Mouse (Mus musculus) midbrain, embryonic 16.5 days (tissue): ENCODE measurements around the gene Man2c1. TPM values are rescaled to one million over a fixed set of nuclear protein-coding genes. Genes with fewer than 3 reads are reported as not detected.
A peak's percentile ranks its signal among the peaks of the same experiment; 100 is the strongest.

Experiments used
- ATAC-seq: fragments of 200-750 bp; cut with Nextera tagmentation; 2 replicates; pipeline ENCODE4 v1.8.0; 2017; ENCODE audit warnings: moderate TSS enrichment
- H3K27ac ChIP-seq: fragments of 300-500 bp; sonication (generic); 2 replicates; pipeline ENCODE4 v1.5.1; 2014; ENCODE audit warnings: mild to moderate bottlenecking, low read length, mixed read lengths
- H3K27me3 ChIP-seq: fragments of 300-500 bp; sonication (generic); 2 replicates; pipeline ENCODE4 v1.6.1; 2014; ENCODE audit warnings: low read depth, low read length, mixed read lengths; ENCODE audit not compliant: control insufficient read depth, insufficient read depth
- H3K36me3 ChIP-seq: fragments of 300-500 bp; sonication (generic); 2 replicates; pipeline ENCODE4 v1.6.1; 2014; ENCODE audit warnings: mild to moderate bottlenecking, low read length, moderate library complexity, mixed read lengths; ENCODE audit not compliant: control insufficient read depth, insufficient read depth
- H3K4me1 ChIP-seq: fragments of 300-500 bp; sonication (generic); 2 replicates; pipeline ENCODE4 v1.6.1; 2014; ENCODE audit warnings: mild to moderate bottlenecking, low read length, mixed read lengths; ENCODE audit not compliant: control insufficient read depth, insufficient read depth
- H3K4me2 ChIP-seq: fragments of 300-500 bp; sonication (generic); 2 replicates; pipeline ENCODE4 v1.6.1; 2014; ENCODE audit warnings: mild to moderate bottlenecking, low read length, mixed read lengths
- H3K4me3 ChIP-seq: fragments of 300-500 bp; sonication (generic); 2 replicates; pipeline ENCODE4 v1.5.1; 2014; ENCODE audit warnings: low read depth, mild to moderate bottlenecking, low read length, moderate library complexity, mixed read lengths
- H3K9ac ChIP-seq: fragments of 300-500 bp; sonication (generic); 2 replicates; pipeline ENCODE4 v1.6.1; 2014; ENCODE audit warnings: low read depth, low read length, mixed read lengths
- H3K9me3 ChIP-seq: fragments of 300-500 bp; sonication (generic); replicated peaks from 2 replicates; pipeline ENCODE4 v1.6.1; 2014; ENCODE audit warnings: mild to moderate bottlenecking, low read length, mixed read lengths; ENCODE audit not compliant: control insufficient read depth, poor library complexity, severe bottlenecking
- WGBS: fragments of 180-500 bp; shearing (Covaris S2); extraction: QIAGEN DNeasy Blood & Tissue Kit; methylation state at CpG from one replicate; pipeline ENCODE4 v1.1.7; 2014; 5-methylcytosine and 5-hydroxymethylcytosine counted together
- polyA plus RNA-seq: library from polyadenylated mRNA; unstranded; fragments of >200 nt; fragmentation: Nextera tagmentation; extraction: Ambion mirVana; gene quantifications from 2 replicates; pipeline ENCODE4 v1.2.1, GENCODE M21; 2015

Gene Man2c1
- polyA plus RNA-seq, 1 experiment from 2014 or later: 94.0 TPM

- H3K9me3 ChIP-seq: no peaks in the 10 kb centered on the region
- H3K4me2 ChIP-seq: no peak overlapping the region
- no peak overlapping the region for H3K27ac ChIP-seq
- H3K36me3 ChIP-seq: peaks cover 27% of the 10 kb centered on the region
- H3K4me1 ChIP-seq: peaks cover under 1% of the 10 kb centered on the region; the same call in 1 of the 2 replicates
- no peak for ATAC-seq
- H3K27me3 ChIP-seq: no peaks in the 10 kb centered on the region
- H3K4me3 ChIP-seq: no peak overlapping the region
- no peak overlapping the region for H3K9ac ChIP-seq
- 93% methylated on average over 17 of the region's 17 CpGs for WGBS
These were observed 11.2 kb downstream of the Man2c1 start for GRCm38 (mm10) chr9:57141417-57142353.

GRCm38 (mm10) chr9:57143212-57143611 lies 12.7 kb downstream of the Man2c1 start:
- H3K27ac ChIP-seq: no peak overlapping the region
- ATAC-seq: no peak
- peaks cover 9% of the 10 kb centered on the region for H3K4me1 ChIP-seq
- H3K9ac ChIP-seq: no peak overlapping the region
- no peak overlapping the region for H3K4me2 ChIP-seq
- H3K27me3 ChIP-seq: no peaks in the 10 kb centered on the region
- H3K9me3 ChIP-seq: no peaks in the 10 kb centered on the region
- peaks cover 18% of the 10 kb centered on the region for H3K36me3 ChIP-seq
- no peak overlapping the region for H3K4me3 ChIP-seq
- WGBS: 85% methylated on average over 11 of the region's 11 CpGs

- Histone ChIP-seq H3K9me3 (no peaks in the 10 kb centered on the region), H3K27me3 (no peaks in the 10 kb centered on the region), H3K36me3 (peaks cover 16% of the 10 kb centered on the region), H3K27ac (no peak overlapping the region), H3K4me1 (peaks cover 16% of the 10 kb centered on the region), H3K4me3 (no peak overlapping the region), H3K9ac (no peak overlapping the region), H3K4me2 (no peak overlapping the region)
- no peak for ATAC-seq
- WGBS: 90% methylated on average over 8 of the region's 8 CpGs
These were observed 14.3 kb downstream of the Man2c1 start for GRCm38 (mm10) chr9:57144830-57145229.

- no peak overlapping the region for H3K9ac ChIP-seq
- ATAC-seq: no peak
- peaks cover 16% of the 10 kb centered on the region for H3K4me1 ChIP-seq
- peaks cover 8% of the 10 kb centered on the region for H3K36me3 ChIP-seq
- WGBS: 82% methylated on average over 17 of the region's 17 CpGs
- H3K4me3 ChIP-seq: no peak overlapping the region
- no peak overlapping the region for H3K27ac ChIP-seq
- H3K4me2 ChIP-seq: peak overlapping the region; percentile 94
- H3K27me3 ChIP-seq: no peaks in the 10 kb centered on the region
- no peaks in the 10 kb centered on the region for H3K9me3 ChIP-seq
These were observed 16.1 kb downstream of the Man2c1 start for GRCm38 (mm10) chr9:57146451-57147066.

- Histone ChIP-seq H3K4me2 (peak overlapping the region; percentile 94), H3K9ac (peak overlapping the region; percentile 81), H3K36me3 (peaks cover 2% of the 10 kb centered on the region; the same call in 1 of the 2 replicates), H3K4me3 (peak overlapping the region; percentile 56), H3K4me1 (peaks cover 16% of the 10 kb centered on the region), H3K9me3 (no peaks in the 10 kb centered on the region), H3K27me3 (no peaks in the 10 kb centered on the region), H3K27ac (peak overlapping the region; percentile 90)
- peak; percentile 52 for ATAC-seq
- WGBS: 7% methylated on average over 19 of the region's 19 CpGs
These were observed 17.0 kb downstream of the Man2c1 start for GRCm38 (mm10) chr9:57147205-57148143.

- H3K4me1 ChIP-seq: peaks cover 16% of the 10 kb centered on the region
These were observed 17.8 kb downstream of the Man2c1 start, which contains the start of gene Neil1 for GRCm38 (mm10) chr9:57148144-57148878. Neil1 (minus strand) TSS chr9:57148305.

GRCm38 (mm10) chr9:57149021-57149420 lies 18.5 kb downstream of the Man2c1 start:
- ATAC-seq: no peak
- Histone ChIP-seq H3K4me3 (peak overlapping the region; percentile 56), H3K9me3 (no peaks in the 10 kb centered on the region), H3K36me3 (0 out of 2 replicates have a peak, but pooled peaks cover 2% of the 10 kb centered on the region), H3K27ac (peak overlapping the region; percentile 90), H3K4me1 (peaks cover 16% of the 10 kb centered on the region), H3K27me3 (no peaks in the 10 kb centered on the region), H3K4me2 (peak overlapping the region; percentile 94), H3K9ac (peak overlapping the region; percentile 70; the same call in 1 of the 2 replicates)
- WGBS: 78% methylated on average over 6 of the region's 6 CpGs

More at GRCm38 (mm10) chr9:57148144-57148878, 17.8 kb downstream of the Man2c1 start, which contains the start of gene Neil1:
- Histone ChIP-seq H3K27me3 (no peaks in the 10 kb centered on the region), H3K9me3 (no peaks in the 10 kb centered on the region), H3K9ac (peak within 1 kb of the TSS; percentile 81), H3K4me3 (peak within 1 kb of the TSS; percentile 56), H3K36me3 (0 out of 2 replicates have a peak, but pooled peaks cover 2% of the 10 kb centered on the region), H3K4me2 (peak within 1 kb of the TSS; percentile 94), H3K27ac (peak within 1 kb of the TSS; percentile 90)
- 1% methylated on average over 27 of the region's 27 CpGs for WGBS
- peak; percentile 94 for ATAC-seq

GRCm38 (mm10) chr9:57150192-57150591 lies 19.7 kb downstream of the Man2c1 start:
- no peaks in the 10 kb centered on the region for H3K27me3 ChIP-seq
- no peaks in the 10 kb centered on the region for H3K9me3 ChIP-seq
- WGBS: 86% methylated on average over 5 of the region's 5 CpGs
- ATAC-seq: no peak
- peaks cover 16% of the 10 kb centered on the region for H3K4me1 ChIP-seq
- no peak overlapping the region for H3K9ac ChIP-seq
- H3K27ac ChIP-seq: no peak overlapping the region
- H3K4me3 ChIP-seq: no peak overlapping the region
- 0 out of 2 replicates have a peak, but pooled peaks cover 4% of the 10 kb centered on the region for H3K36me3 ChIP-seq
- H3K4me2 ChIP-seq: no peak overlapping the region
